Mouse (Mus musculus) heart, embryonic 11.5 days (tissue): ENCODE data around the gene Mycbp2. TPM values are rescaled to one million over a fixed set of nuclear protein-coding genes. Genes with fewer than 3 reads are reported as not detected.
A peak's percentile ranks its signal among the peaks of the same experiment; 100 is the strongest.

Experiments
- ATAC-seq: fragments of 200-750 bp; cut with Nextera tagmentation; replicated peaks from 2 replicates; pipeline ENCODE4 v1.8.0; 2017; ENCODE audit warnings: moderate library complexity; ENCODE audit not compliant: insufficient number of reproducible peaks, low FRiP score, low TSS enrichment
- H3K27ac ChIP-seq: fragments of 300-500 bp; sonication (generic); 2 replicates; pipeline ENCODE4 v1.5.1; 2014; ENCODE audit warnings: mild to moderate bottlenecking, low read depth, low read length
- H3K27me3 ChIP-seq: fragments of 300-500 bp; sonication (generic); 2 replicates; pipeline ENCODE4 v1.6.1; 2014; ENCODE audit warnings: mild to moderate bottlenecking, low read length, mixed read lengths; ENCODE audit not compliant: control insufficient read depth, insufficient read depth
- H3K36me3 ChIP-seq: fragments of 300-500 bp; sonication (generic); 2 replicates; pipeline ENCODE4 v1.6.1; 2014; ENCODE audit warnings: mild to moderate bottlenecking, low read length, moderate library complexity, mixed read lengths; ENCODE audit not compliant: control insufficient read depth, insufficient read depth
- H3K4me1 ChIP-seq: fragments of 300-500 bp; sonication (generic); 2 replicates; pipeline ENCODE4 v1.6.1; 2014; ENCODE audit warnings: low read length; ENCODE audit not compliant: control insufficient read depth, insufficient read depth
- H3K4me2 ChIP-seq: fragments of 300-500 bp; sonication (generic); 2 replicates; pipeline ENCODE4 v1.6.1; 2014; ENCODE audit warnings: mild to moderate bottlenecking, moderate library complexity
- H3K4me3 ChIP-seq: fragments of 300-500 bp; sonication (generic); 2 replicates; pipeline ENCODE4 v1.5.1; 2014; ENCODE audit warnings: low read depth, low read length
- H3K9ac ChIP-seq: fragments of 300-500 bp; sonication (generic); 2 replicates; pipeline ENCODE4 v1.6.1; 2014; ENCODE audit warnings: mild to moderate bottlenecking, low read depth, low read length, moderate library complexity
- H3K9me3 ChIP-seq: fragments of 300-500 bp; sonication (generic); replicated peaks from 2 replicates; pipeline ENCODE4 v1.6.1; 2016; ENCODE audit warnings: low read length; ENCODE audit not compliant: control insufficient read depth
- WGBS: fragments of 180-500 bp; shearing (Covaris S2); extraction: QIAGEN DNeasy Blood & Tissue Kit; methylation state at CpG from one replicate; pipeline ENCODE4 v1.1.7; 2014; ENCODE audit not compliant: insufficient replicate concordance; 5-methylcytosine and 5-hydroxymethylcytosine counted together
- polyA plus RNA-seq: library from polyadenylated mRNA; unstranded; fragments of >200 nt; fragmentation: Nextera tagmentation; extraction: Ambion mirVana; gene quantifications from 2 replicates; pipeline ENCODE4 v1.2.1, GENCODE M21; 2014

The Mycbp2 gene
- polyA plus RNA-seq, 1 experiment from 2014 or later: 19.1 TPM

DNA sequence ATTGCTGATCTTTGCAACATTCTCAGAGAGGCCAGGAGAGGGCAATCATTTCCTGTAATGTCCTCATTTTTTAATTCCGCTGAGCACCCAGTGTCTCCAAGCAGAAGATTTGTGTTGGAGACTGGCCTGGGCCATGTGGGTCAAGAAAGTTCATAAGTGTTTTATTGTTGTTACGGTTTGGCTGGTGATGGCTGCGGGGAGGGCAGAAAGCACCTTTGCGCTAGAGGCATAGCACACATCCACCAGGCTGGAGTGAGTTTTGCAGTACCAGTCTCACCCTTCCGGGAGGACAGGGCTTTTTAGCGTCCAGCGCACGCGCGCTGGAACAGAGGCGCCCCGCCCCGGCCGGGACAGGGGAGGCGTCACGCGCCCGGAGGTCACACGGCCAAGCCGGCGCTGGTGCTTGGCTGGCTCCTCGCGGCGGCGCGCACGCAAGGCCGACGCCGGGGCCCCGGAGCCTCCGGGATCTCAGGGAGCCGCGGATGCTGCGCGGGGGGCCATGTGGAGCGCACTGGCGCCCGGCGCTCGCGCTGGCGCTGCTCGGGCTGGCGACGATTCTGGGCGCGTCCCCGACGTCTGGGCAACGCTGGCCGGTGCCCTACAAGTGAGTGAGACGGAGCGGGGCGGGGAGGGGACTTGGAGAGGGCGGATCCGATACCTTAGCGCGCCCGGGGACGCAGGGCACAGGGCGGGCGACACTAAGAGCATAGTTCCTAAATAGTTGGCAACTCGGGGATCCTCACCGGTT is 276.6 kb downstream of the Mycbp2 start, which contains the start of gene Cln5:
Gene Cln5, plus strand, starts transcription at position 353 of the 748 bp plus-strand sequence.
- Histone ChIP-seq H3K9ac (peak within 1 kb of the TSS; percentile 79), H3K9me3 (no peaks in the 10 kb centered on the region), H3K4me1 (0 out of 2 replicates have a peak, but pooled peaks cover 2% of the 10 kb centered on the region), H3K27me3 (no peaks in the 10 kb centered on the region), H3K27ac (peak within 1 kb of the TSS; percentile 89), H3K36me3 (no peaks in the 10 kb centered on the region), H3K4me3 (peak within 1 kb of the TSS; percentile 64), H3K4me2 (peak within 1 kb of the TSS; percentile 88)
- ATAC-seq: peak; percentile 95
- under 1% methylated on average over 65 of the region's 65 CpGs for WGBS

DNA sequence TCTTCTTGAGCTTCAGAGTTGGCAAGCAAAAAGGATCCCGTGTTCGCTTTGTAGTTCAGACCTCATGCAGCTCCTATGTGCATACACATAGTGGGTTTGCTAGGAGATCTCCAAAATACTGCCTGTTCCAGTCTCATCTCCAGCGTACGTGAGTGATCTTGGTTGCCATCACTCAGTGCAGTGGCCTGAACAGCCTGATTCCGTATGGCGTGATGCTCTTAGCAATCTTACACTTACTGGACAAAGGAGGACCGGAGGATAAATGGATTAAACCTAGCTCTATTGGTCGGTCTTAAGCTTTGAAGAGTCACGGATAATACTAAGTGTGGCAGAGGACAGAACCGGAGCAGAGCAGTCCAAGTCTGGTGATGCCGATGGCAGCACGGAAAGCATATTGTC is 277.1 kb downstream of the Mycbp2 start:
- ATAC-seq: peak; percentile 13
- peak overlapping the region; percentile 64 for H3K4me3 ChIP-seq
- peak overlapping the region; percentile 88 for H3K4me2 ChIP-seq
- 0 out of 2 replicates have a peak, but pooled peaks cover 2% of the 10 kb centered on the region for H3K4me1 ChIP-seq
- H3K27me3 ChIP-seq: no peaks in the 10 kb centered on the region
- H3K36me3 ChIP-seq: no peaks in the 10 kb centered on the region
- peak overlapping the region; percentile 79 for H3K9ac ChIP-seq
- no peaks in the 10 kb centered on the region for H3K9me3 ChIP-seq
- WGBS: 17% methylated on average over 12 of the region's 12 CpGs
- H3K27ac ChIP-seq: peak overlapping the region; percentile 89

DNA sequence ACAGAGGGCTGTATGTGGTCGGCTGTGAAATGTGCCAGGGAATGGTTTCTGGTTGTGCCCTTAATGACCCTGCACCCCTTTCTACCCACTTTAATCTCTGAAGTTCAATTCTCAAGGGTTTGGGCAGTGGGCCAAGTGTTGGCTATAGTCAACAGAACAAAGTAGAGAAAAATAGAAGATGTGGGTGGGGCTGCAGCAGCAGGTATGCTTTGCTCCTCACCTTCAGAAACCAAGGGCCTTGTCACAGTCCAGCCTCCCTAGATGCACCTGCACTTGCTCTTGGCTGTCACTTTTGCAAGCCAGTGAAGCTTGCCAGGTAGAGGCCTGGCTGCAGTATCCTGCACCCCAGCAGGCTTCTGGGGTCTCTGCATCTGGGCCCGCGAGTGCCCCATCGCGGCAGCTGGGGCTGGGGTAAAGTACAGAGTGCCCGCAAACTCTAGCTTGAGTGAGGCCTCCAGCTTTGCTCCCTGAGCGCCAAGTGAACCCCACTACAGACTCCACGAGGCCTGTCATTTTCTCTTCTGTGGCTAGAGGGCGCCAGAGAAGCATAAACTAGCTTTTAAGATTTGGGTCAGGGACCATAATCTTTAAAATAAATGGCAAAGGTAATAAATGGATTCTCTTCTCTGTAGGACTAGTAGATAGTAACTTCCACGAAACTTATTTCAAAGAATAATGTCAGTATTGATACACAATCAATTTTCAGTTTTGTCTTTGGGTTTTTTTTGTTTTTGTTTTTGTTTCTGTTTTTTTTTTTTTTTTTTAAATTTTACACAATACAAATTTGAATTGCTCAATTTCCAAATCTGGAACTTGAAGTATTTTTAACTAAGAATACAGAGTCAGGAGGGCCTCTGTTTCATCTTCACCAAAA is 281.1 kb downstream of the Mycbp2 start:
- Histone ChIP-seq H3K27ac (no peak overlapping the region), H3K4me3 (no peak overlapping the region), H3K36me3 (no peaks in the 10 kb centered on the region), H3K4me1 (0 out of 2 replicates have a peak, but pooled peaks cover 2% of the 10 kb centered on the region), H3K4me2 (peak overlapping the region; percentile 22; the same call in 1 of the 2 replicates), H3K9ac (no peak overlapping the region), H3K9me3 (no peaks in the 10 kb centered on the region), H3K27me3 (no peaks in the 10 kb centered on the region)
- ATAC-seq: no peak
- 12% methylated on average over 10 of the region's 10 CpGs for WGBS

Other genes with a start within 250 kb of the Mycbp2 start
- gene Fbxl3, start 247.2 kb downstream of the Mycbp2 start, polyA plus RNA-seq: 23.0 and 27.2 TPM in 2 replicates
- gene Scel, start 166.5 kb upstream of the Mycbp2 start, polyA plus RNA-seq: 0.34 and 0.39 TPM in 2 replicates